Mouse (Mus musculus) ZHBTc4 (cell line): ENCODE data around the gene Lrrn4cl.
"Not testable (repeated sequence)": the region's sequence is repeated elsewhere in the genome, so short reads cannot be mapped to it uniquely, and the experiment has no call there.

ENCODE experiments used
- DNase-seq: peaks from one replicate; pipeline ENCODE4 v3.0.0-alpha.2; 2011; ENCODE audit warnings: low read depth, low spot score

Lrrn4cl gene

GRCm38 (mm10) chr19:8838041-8838730 lies 12.4 kb upstream of the Lrrn4cl start:
- DNase-seq = no peak

GRCm38 (mm10) chr19:8839103-8839907 lies 11.3 kb upstream of the Lrrn4cl start, which contains the start of gene Gng3:
Gene Gng3, minus strand, starts transcription at chr19:8839194.
- peak; percentile 81 for DNase-seq

GRCm38 (mm10) chr19:8839908-8840791 lies 10.4 kb upstream of the Lrrn4cl start:
- DNase-seq = peak; percentile 56

- DNase-seq = no peak
These were observed 9.6 kb upstream of the Lrrn4cl start for GRCm38 (mm10) chr19:8841012-8841411.

- no peak for DNase-seq
These were observed 7.6 kb upstream of the Lrrn4cl start for GRCm38 (mm10) chr19:8842961-8843360.

- peak; percentile 86 for DNase-seq
These were observed 6.0 kb upstream of the Lrrn4cl start for GRCm38 (mm10) chr19:8844371-8845129.

- DNase-seq = peak; percentile 76
These were observed 2.2 kb upstream of the Lrrn4cl start for GRCm38 (mm10) chr19:8848356-8848755.

- peak; percentile 39 for DNase-seq
These were observed 1.1 kb downstream of the Lrrn4cl start for GRCm38 (mm10) chr19:8851639-8852038.

GRCm38 (mm10) chr19:8852236-8852928 lies 1.8 kb downstream of the Lrrn4cl start:
- no peak for DNase-seq

GRCm38 (mm10) chr19:8853117-8853516 lies 2.5 kb downstream of the Lrrn4cl start:
- DNase-seq = no peak

GRCm38 (mm10) chr19:8857689-8858088 lies 7.1 kb downstream of the Lrrn4cl start:
- peak; percentile 77 for DNase-seq

GRCm38 (mm10) chr19:8859018-8859417 lies 8.4 kb downstream of the Lrrn4cl start:
- DNase-seq = no peak

- no peak for DNase-seq
These were observed 13.7 kb downstream of the Lrrn4cl start for GRCm38 (mm10) chr19:8864265-8864664.

- DNase-seq = not testable (repeated sequence)
These were observed 19.8 kb downstream of the Lrrn4cl start for GRCm38 (mm10) chr19:8870381-8870780.

- no peak for DNase-seq
These were observed 20.3 kb downstream of the Lrrn4cl start for GRCm38 (mm10) chr19:8870838-8871237.

GRCm38 (mm10) chr19:8871267-8872186 lies 21.0 kb downstream of the Lrrn4cl start, which contains the start of gene Ubxn1:
Gene Ubxn1, plus strand, starts transcription at chr19:8871496.
- DNase-seq = peak; percentile 99

- DNase-seq = peak; percentile 69
These were observed 21.8 kb downstream of the Lrrn4cl start for GRCm38 (mm10) chr19:8872266-8872840.

GRCm38 (mm10) chr19:8875031-8875430 lies 24.5 kb downstream of the Lrrn4cl start:
- no peak for DNase-seq
